Mouse (Mus musculus) lung, adult 2 months (tissue): ENCODE data around the gene Phkg2. TPM values are rescaled to one million over a fixed set of nuclear protein-coding genes. Genes with fewer than 3 reads are reported as not detected.
"Not testable (repeated sequence)": the region's sequence is repeated elsewhere in the genome, so short reads cannot be mapped to it uniquely, and the experiment has no call there.

Source experiments
- DNase-seq: peaks from one replicate; pipeline ENCODE4 v3.0.0; 2022
- H3K4me1 ChIP-seq: fragments of 200-500 bp; 2 replicates; pipeline ENCODE4 v1.6.1; 2011; ENCODE audit warnings: low read length; ENCODE audit not compliant: control insufficient read depth, insufficient read depth
- H3K4me3 ChIP-seq: fragments of 200-500 bp; replicated peaks from 2 replicates; pipeline ENCODE3; 2011; ENCODE audit warnings: low read depth, mild to moderate bottlenecking, control low read depth, low read length; ENCODE audit errors: extremely low read depth
- CTCF ChIP-seq: fragments of 200-500 bp; IDR thresholded peaks from 2 replicates; pipeline ENCODE4 v1.5.1; 2011; ENCODE audit warnings: mild to moderate bottlenecking, low read length, control low read depth; ENCODE audit not compliant: insufficient read depth
- POLR2A ChIP-seq: fragments of 200-500 bp; IDR thresholded peaks from 2 replicates; pipeline ENCODE4 v1.6.1; 2011; ENCODE audit warnings: low read depth, mild to moderate bottlenecking, control low read depth, low read length, borderline replicate concordance; ENCODE audit errors: extremely low read depth
- WGBS: fragments of 180-500 bp; shearing (Covaris S2); methylation state at CpG from one replicate; pipeline ENCODE4 v1.1.7; 2018; 5-methylcytosine and 5-hydroxymethylcytosine counted together
- polyA plus RNA-seq: library from polyadenylated mRNA; depleted of rRNA; stranded (reverse); fragments of >200 nt; gene quantifications from 2 replicates; pipeline ENCODE4 v1.2.3, GENCODE M21; 2012; rRNA removed

Phkg2 gene
- polyA plus RNA-seq, 1 experiment = 70.9 TPM

GRCm38 (mm10) chr7:127614891-127615843 lies 42.0 kb downstream of the Phkg2 start, which contains the start of gene Zfp629:
Zfp629 (minus strand) TSS chr7:127615797.
- Histone ChIP-seq H3K4me1 (0 out of 2 replicates have a peak, but pooled peaks cover 7% of the 10 kb centered on the region), H3K4me3 (peak within 1 kb of the TSS; percentile 91)
- TF ChIP-seq POLR2A = peak; percentile 22; the same call in 1 of the 2 replicates
- TF ChIP-seq CTCF = no peak
- under 1% methylated on average over 50 of the region's 50 CpGs for WGBS
- peak; percentile 73 for DNase-seq

- 35% methylated on average over 1 of the region's 1 CpGs for WGBS
- no peak overlapping the region for H3K4me3 ChIP-seq
- 0 out of 2 replicates have a peak, but pooled peaks cover 7% of the 10 kb centered on the region for H3K4me1 ChIP-seq
- no peak for TF ChIP-seq POLR2A
- TF ChIP-seq CTCF = no peak
- DNase-seq = no peak
Observed at GRCm38 (mm10) chr7:127616336-127616735, 43.2 kb downstream of the Phkg2 start.

DNA sequence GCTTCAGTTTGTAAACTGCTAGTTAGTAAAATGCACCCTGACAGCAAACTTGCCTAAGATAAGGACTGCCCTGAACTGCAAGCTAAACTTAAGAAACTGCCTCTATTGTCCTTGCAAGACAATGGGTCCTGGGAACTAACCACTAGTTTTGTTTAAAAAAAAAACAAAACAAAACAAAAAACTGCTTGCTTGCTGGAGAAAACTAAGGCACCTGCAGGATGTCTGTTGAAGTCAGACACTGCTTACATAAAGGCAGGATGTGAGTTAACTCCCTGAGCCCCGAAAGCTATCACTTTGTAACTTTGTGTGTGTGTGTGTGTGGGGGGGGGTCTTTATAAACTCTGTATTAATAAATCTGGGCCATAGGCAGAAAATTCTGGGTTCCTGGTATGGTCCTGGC lies 43.7 kb downstream of the Phkg2 start:
- no peak for DNase-seq
- TF ChIP-seq CTCF (no peak), POLR2A (no peak)
- WGBS = 40% methylated on average over 1 of the region's 1 CpGs
- Histone ChIP-seq H3K4me3 (no peak overlapping the region), H3K4me1 (0 out of 2 replicates have a peak, but pooled peaks cover 7% of the 10 kb centered on the region)

- 0 out of 2 replicates have a peak, but pooled peaks cover 7% of the 10 kb centered on the region for H3K4me1 ChIP-seq
- no peak overlapping the region for H3K4me3 ChIP-seq
- no peak for DNase-seq
- TF ChIP-seq POLR2A (no peak), CTCF (no peak)
- WGBS = 74% methylated on average over 2 of the region's 2 CpGs
Observed at GRCm38 (mm10) chr7:127617962-127618361, 44.8 kb downstream of the Phkg2 start.

DNA sequence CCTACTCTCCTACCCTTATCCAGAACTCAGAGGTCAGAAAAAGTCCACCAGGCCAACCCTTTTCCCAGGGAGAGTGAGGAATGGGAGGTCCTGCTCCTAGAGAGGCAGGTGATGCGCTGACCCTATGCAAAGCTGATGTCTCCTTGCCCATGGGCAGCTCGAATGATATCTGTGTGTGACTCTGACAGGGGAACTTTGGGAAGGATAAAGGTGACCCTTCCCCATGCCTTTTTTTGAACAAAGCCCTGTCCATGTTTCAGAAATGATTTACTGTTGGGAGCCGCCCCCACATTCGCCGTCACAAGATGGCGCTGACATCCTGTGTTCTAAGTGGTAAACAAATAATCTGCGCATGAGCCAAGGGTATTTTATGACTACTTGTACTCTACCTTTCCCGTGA lies 45.3 kb downstream of the Phkg2 start:
- DNase-seq, H3K4me3 ChIP-seq, H3K4me1 ChIP-seq: not testable (repeated sequence)
- 88% methylated on average over 7 of the region's 8 CpGs for WGBS

DNA sequence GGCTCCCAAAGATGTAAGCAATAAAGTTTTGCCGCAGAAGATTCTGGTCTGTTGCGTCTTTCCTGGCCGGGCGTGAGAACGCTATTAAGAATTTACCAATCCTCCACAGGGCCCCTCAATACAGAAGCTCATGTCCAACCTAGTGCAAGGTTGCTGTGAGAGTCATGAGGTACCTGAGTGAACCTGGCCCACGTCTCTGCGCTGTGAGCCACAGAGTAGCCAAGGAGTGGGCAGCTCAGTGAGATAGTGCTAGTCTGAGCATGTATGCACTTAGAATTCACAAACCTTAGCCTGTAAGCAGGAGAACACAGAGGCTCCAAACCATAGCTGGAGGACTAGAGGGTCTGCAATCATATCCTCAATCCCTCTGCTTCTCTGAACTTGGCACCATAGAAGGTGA lies 52.9 kb downstream of the Phkg2 start:
- no peak for DNase-seq
- no peaks in the 10 kb centered on the region for H3K4me1 ChIP-seq
- H3K4me3 ChIP-seq = no peak overlapping the region
- 97% methylated on average over 7 of the region's 7 CpGs for WGBS
- no peak for TF ChIP-seq CTCF
- TF ChIP-seq POLR2A = no peak

GRCm38 (mm10) chr7:127626471-127626870 lies 53.3 kb downstream of the Phkg2 start:
- 88% methylated on average over 4 of the region's 4 CpGs for WGBS
- DNase-seq = no peak
- Histone ChIP-seq H3K4me3 (no peak overlapping the region), H3K4me1 (no peaks in the 10 kb centered on the region)
- no peak for TF ChIP-seq POLR2A
- TF ChIP-seq CTCF = no peak

- no peaks in the 10 kb centered on the region for H3K4me1 ChIP-seq
- 62% methylated on average over 5 of the region's 5 CpGs for WGBS
- no peak for TF ChIP-seq POLR2A
- no peak for TF ChIP-seq CTCF
- H3K4me3 ChIP-seq = no peak overlapping the region
- no peak for DNase-seq
Observed at GRCm38 (mm10) chr7:127628646-127629045, 55.5 kb downstream of the Phkg2 start.

DNA sequence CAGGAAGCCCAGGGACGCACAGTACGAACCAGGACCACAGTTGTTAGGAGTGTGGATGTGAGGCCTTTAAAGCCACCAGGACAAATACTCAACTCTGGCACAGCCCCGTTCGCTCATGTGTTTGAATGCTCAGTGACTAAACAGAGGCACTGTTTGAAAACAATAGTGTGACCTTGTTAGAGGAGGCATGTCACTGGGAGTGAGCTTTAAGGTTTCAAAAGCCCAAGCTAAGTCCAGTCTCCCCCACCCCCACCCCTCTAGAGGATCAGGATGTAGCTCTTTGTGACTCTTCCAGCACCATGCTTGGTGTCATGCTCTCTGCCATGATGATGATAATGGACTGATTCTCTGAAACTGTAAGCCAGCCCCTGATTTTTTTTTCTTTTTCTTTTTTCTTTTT lies 58.3 kb downstream of the Phkg2 start:
- WGBS = 73% methylated on average over 4 of the region's 4 CpGs
- H3K4me3 ChIP-seq = no peak overlapping the region
- no peaks in the 10 kb centered on the region for H3K4me1 ChIP-seq
- DNase-seq = no peak
- no peak for TF ChIP-seq POLR2A
- TF ChIP-seq CTCF = no peak

Other genes with a start within 250 kb of the Phkg2 start
- 31.7 and 35.5 TPM in 2 replicates for gene Zfp768, start 227.8 kb upstream of the Phkg2 start, polyA plus RNA-seq
- 10.9 TPM in 2 replicates for gene Zfp747, start 197.3 kb upstream of the Phkg2 start, polyA plus RNA-seq
- 4.1 and 5.1 TPM in 2 replicates for gene 9130019O22Rik, start 186.2 kb upstream of the Phkg2 start, polyA plus RNA-seq
- 7.6 TPM in 2 replicates for gene E430018J23Rik, start 179.7 kb upstream of the Phkg2 start, polyA plus RNA-seq
- gene Zfp764, start 166.5 kb upstream of the Phkg2 start, polyA plus RNA-seq = 7.5 and 8.5 TPM in 2 replicates
- gene Zfp688, start 151.3 kb upstream of the Phkg2 start, polyA plus RNA-seq = 22.6 and 23.0 TPM in 2 replicates
- gene Zfp689, start 124.2 kb upstream of the Phkg2 start, polyA plus RNA-seq = 4.9 and 5.6 TPM in 2 replicates
- gene Prr14, start 113.7 kb upstream of the Phkg2 start, polyA plus RNA-seq = 80.2 and 89.0 TPM in 2 replicates
- 32.0 and 42.2 TPM in 2 replicates for gene Fbrs, start 94.1 kb upstream of the Phkg2 start, polyA plus RNA-seq
- gene Srcap, start 61.4 kb upstream of the Phkg2 start, polyA plus RNA-seq = 27.0 and 32.8 TPM in 2 replicates
- gene Gm42715, start 53.8 kb upstream of the Phkg2 start, polyA plus RNA-seq = 8.1 and 10.0 TPM in 2 replicates
- gene Tmem265, start 11.9 kb upstream of the Phkg2 start, polyA plus RNA-seq = 1.7 and 4.2 TPM in 2 replicates
- gene Ccdc189, start 15.3 kb downstream of the Phkg2 start, polyA plus RNA-seq = 14.0 and 16.5 TPM in 2 replicates
- gene Rnf40, start 15.4 kb downstream of the Phkg2 start, polyA plus RNA-seq = 26.1 and 32.8 TPM in 2 replicates
- gene Zfp629, start 42.5 kb downstream of the Phkg2 start, polyA plus RNA-seq = 13.9 and 15.4 TPM in 2 replicates
- 22.0 and 26.8 TPM in 2 replicates for gene Bcl7c, start 135.6 kb downstream of the Phkg2 start, polyA plus RNA-seq
- 20.1 and 21.1 TPM in 2 replicates for gene Ctf1, start 139.4 kb downstream of the Phkg2 start, polyA plus RNA-seq
- not detected in 2 replicates for gene Ctf2, start 158.8 kb downstream of the Phkg2 start, polyA plus RNA-seq
- gene Fbxl19, start 171.2 kb downstream of the Phkg2 start, polyA plus RNA-seq = 25.9 and 27.3 TPM in 2 replicates
- 39.1 and 45.6 TPM in 2 replicates for gene Orai3, start 196.5 kb downstream of the Phkg2 start, polyA plus RNA-seq
- gene Setd1a, start 203.3 kb downstream of the Phkg2 start, polyA plus RNA-seq = 10.8 and 15.6 TPM in 2 replicates
- not detected in 2 replicates for gene Gm49388, start 212.3 kb downstream of the Phkg2 start, polyA plus RNA-seq
- gene Hsd3b7, start 227.3 kb downstream of the Phkg2 start, polyA plus RNA-seq = 79.4 and 81.7 TPM in 2 replicates